Mouse (Mus musculus): Measurements from ENCODE around the gene Pde2a. TPM values are rescaled to one million over a fixed set of nuclear protein-coding genes. Genes with fewer than 3 reads are reported as not detected.

The Pde2a gene
- total and polyA plus RNA-seq, 3 experiments, result 0.11 to 0.62 TPM; not detected in 1

DNA sequence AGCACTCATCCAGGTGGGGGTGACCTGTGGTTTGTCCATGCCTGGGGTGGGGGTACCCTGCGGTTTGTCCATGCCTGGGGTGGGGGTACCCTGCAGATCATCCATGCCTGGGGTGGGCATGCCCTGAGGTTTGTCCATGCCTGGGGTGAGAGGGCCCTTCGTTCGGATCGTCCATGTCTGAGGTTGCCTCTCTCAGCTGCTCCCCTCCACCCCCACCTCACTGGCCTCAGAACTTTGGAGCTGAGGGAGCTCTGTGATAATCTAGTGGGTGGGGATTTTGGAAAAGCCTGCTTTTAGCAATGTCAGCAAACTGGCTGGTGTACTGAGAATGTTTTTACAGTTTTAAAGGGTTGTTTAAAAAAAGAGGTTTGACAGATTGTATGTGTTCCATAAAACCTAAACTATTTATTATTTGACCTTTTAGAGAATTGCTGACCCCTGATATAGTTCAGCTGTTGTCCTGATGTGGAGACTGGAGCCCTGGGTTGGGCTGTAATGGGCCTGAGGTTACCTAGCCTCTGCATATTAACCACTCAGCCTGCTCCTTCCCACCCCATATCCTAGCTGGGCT is 29.5 kb upstream of the Pde2a start:
- Histone ChIP-seq H3K4me1 (ENCODE audit: control insufficient read depth in 1 of 2, insufficient read depth in 2 of 2, low read length in 2 of 2) (no peaks in the 10 kb centered on the region), H3K4me3 (ENCODE audit: control insufficient read depth in 1 of 2, insufficient read depth in 1 of 2, low read depth in 2 of 2, low read length in 2 of 2) (no peak overlapping the region), H3K27ac (ENCODE audit: control insufficient read depth, low read depth, low read length) (no peak overlapping the region), H3K9ac (ENCODE audit: control insufficient read depth, low read depth, low read length, poor library complexity, severe bottlenecking) (no peak overlapping the region), H3K36me3 (ENCODE audit: control insufficient read depth in 1 of 2, insufficient read depth in 2 of 2, low read length in 2 of 2) (no peaks in the 10 kb centered on the region; a peak in 1 of 4 replicates), H3K27me3 (ENCODE audit: control insufficient read depth in 1 of 2, insufficient read depth in 2 of 2, low read length in 2 of 2) (no peaks in the 10 kb centered on the region), H3K9me3 (replicated peaks; ENCODE audit: insufficient read depth, low read length) (no peaks in the 10 kb centered on the region), H3K79me2 (ENCODE audit: control insufficient read depth, insufficient read depth, low read length, poor library complexity) (no peaks in the 10 kb centered on the region)
- no peak for TF ChIP-seq USF2 (IDR thresholded peaks at IDR 0.05; ENCODE audit: borderline replicate concordance in 1 of 2, insufficient read depth in 1 of 2, low read depth in 1 of 2, low read length in 2 of 2)
- TF ChIP-seq RCOR1 (IDR thresholded peaks at IDR 0.05; ENCODE audit: low read depth, low read length), result no peak
- no peak for TF ChIP-seq CHD1 (IDR thresholded peaks at IDR 0.05; ENCODE audit: low read depth, low read length)
- no peak for DNase-seq (ENCODE audit: low read depth, low spot score)

- Histone ChIP-seq H3K36me3 (ENCODE audit: control insufficient read depth in 1 of 2, insufficient read depth in 2 of 2, low read length in 2 of 2) (no peaks in the 10 kb centered on the region; a peak in 1 of 4 replicates), H3K4me1 (ENCODE audit: control insufficient read depth in 1 of 2, insufficient read depth in 2 of 2, low read length in 2 of 2) (no peaks in the 10 kb centered on the region), H3K9me3 (replicated peaks; ENCODE audit: insufficient read depth, low read length) (no peaks in the 10 kb centered on the region), H3K9ac (ENCODE audit: control insufficient read depth, low read depth, low read length, poor library complexity, severe bottlenecking) (no peak overlapping the region), H3K27ac (ENCODE audit: control insufficient read depth, low read depth, low read length) (no peak overlapping the region), H3K27me3 (ENCODE audit: control insufficient read depth in 1 of 2, insufficient read depth in 2 of 2, low read length in 2 of 2) (no peaks in the 10 kb centered on the region), H3K4me3 (ENCODE audit: control insufficient read depth in 1 of 2, insufficient read depth in 1 of 2, low read depth in 2 of 2, low read length in 2 of 2) (no peak overlapping the region), H3K79me2 (ENCODE audit: control insufficient read depth, insufficient read depth, low read length, poor library complexity) (no peaks in the 10 kb centered on the region)
- DNase-seq (ENCODE audit: low read depth, low spot score), result no peak
- TF ChIP-seq CHD1 (IDR thresholded peaks at IDR 0.05; ENCODE audit: low read depth, low read length) (no peak), KAT2A (conservative IDR thresholded peaks at IDR 0.05; ENCODE audit: low read depth, low read length) (no peak), GATA1 (IDR thresholded peaks at IDR 0.05; ENCODE audit: low read depth, low read length) (no peak), NELFE (IDR thresholded peaks at IDR 0.05; ENCODE audit: low read depth, low read length) (no peak), UBTF (IDR thresholded peaks at IDR 0.05; ENCODE audit: borderline replicate concordance, insufficient read depth, low read depth, low read length) (no peak), POLR2A (IDR thresholded peaks at IDR 0.05; ENCODE audit: control insufficient read depth in 1 of 2, insufficient read depth in 1 of 2, low read depth in 1 of 2, low read length in 2 of 2, poor library complexity in 1 of 2) (no peak), SIN3A (IDR thresholded peaks at IDR 0.05; ENCODE audit: low read length) (no peak), ETS1 (IDR thresholded peaks at IDR 0.05; ENCODE audit: low read depth, low read length) (no peak), ZNF384 (IDR thresholded peaks at IDR 0.05; ENCODE audit: low read depth, low read length) (no peak), MYC (IDR thresholded peaks at IDR 0.05; ENCODE audit: low read depth, low read length) (no peak), NRF1 (IDR thresholded peaks at IDR 0.05; ENCODE audit: insufficient read depth, low read depth, low read length, poor library complexity, severe bottlenecking) (no peak), TAL1 (IDR thresholded peaks at IDR 0.05; ENCODE audit: low read length) (no peak)
Measured at GRCm38 (mm10) chr7:101393015-101393414, 28.5 kb upstream of the Pde2a start.

Data from MEL (cell line).